38 mouse cellular contexts compared by ENCODE assay signal in genomic region chr15:103484490-103484889, GRCm38 (mm10). TPM values are rescaled to one million over a fixed set of nuclear protein-coding genes. Genes with fewer than 3 reads are reported as not detected.
A peak's percentile ranks its signal among the peaks of the same experiment; 100 is the strongest.
DNase-seq lines count a peak whose midpoint lies in the region; ATAC-seq and TF ChIP-seq lines count a peak whose summit lies in the region.
"Had no signal": no experiment of that assay in that cellular context is flagged by ENCODE, and none has a peak within 500 bp of the region (broad histone marks: within the 10 kb centered on the region; RNA-seq: fewer than 3 reads in every experiment).

No protein-coding gene starts in this region.

- no peak for TF ChIP-seq CTCF in layer of hippocampus, adult 2 months (conservative IDR thresholded peaks at IDR 0.05)

- no peak for DNase-seq in forebrain, embryonic 14.5 days (ENCODE audit: low spot score)
- DNase-seq in layer of hippocampus, adult 2 months (ENCODE audit: low spot score in 2 of 2): no peak
- no peak for DNase-seq in layer of hippocampus, adult 18-20 months (ENCODE audit: low spot score in 2 of 2)
- no peak for DNase-seq in heart, postnatal 36 days
- DNase-seq: adrenal gland, adult 8-10 months; cerebellum, adult 11 months; cerebellum, adult 9-10 months; cerebellum, postnatal 36 days; gastrocnemius, postnatal 14 days; heart, adult 11 months; kidney, adult 18-20 months; kidney, postnatal 36 days; layer of hippocampus, postnatal 36 days; left cerebral cortex, postnatal 4 days; liver, postnatal 0 days; lung, postnatal 36 days; right cerebral cortex, postnatal 14 days; thymus, adult 18-20 months; thymus, postnatal 25 days had no signal

- H3K36me3 ChIP-seq in forebrain, embryonic 12.5 days (replicated peaks): no peaks in the 10 kb centered on the region
- no peaks in the 10 kb centered on the region for H3K36me3 ChIP-seq in forebrain, embryonic 14.5 days (ENCODE audit: control insufficient read depth, insufficient read depth, low read length)
- H3K36me3 ChIP-seq in midbrain, embryonic 13.5 days: no peaks in the 10 kb centered on the region
- H3K36me3 ChIP-seq: embryonic facial prominence, embryonic 12.5 days; heart, embryonic 10.5 days; heart, embryonic 15.5 days; liver, embryonic 12.5 days had no signal

- 0 out of 2 replicates have a peak, but pooled peaks cover 4% of the 10 kb centered on the region for H3K27me3 ChIP-seq in forebrain, embryonic 12.5 days
- H3K27me3 ChIP-seq in forebrain, embryonic 14.5 days (replicated peaks; ENCODE audit: control insufficient read depth, insufficient read depth, low read length): no peaks in the 10 kb centered on the region
- no peaks in the 10 kb centered on the region; the same call in 1 of the 2 replicates for H3K27me3 ChIP-seq in midbrain, embryonic 13.5 days
- H3K27me3 ChIP-seq: embryonic facial prominence, embryonic 12.5 days; heart, embryonic 15.5 days; liver, embryonic 12.5 days had no signal

- intact Hi-C loops in heart, postnatal 36 days (cut with DNase I): no loop called here

- H3K4me2 ChIP-seq in forebrain, embryonic 12.5 days: no peak overlapping the region
- no peak overlapping the region for H3K4me2 ChIP-seq in forebrain, embryonic 14.5 days (ENCODE audit: low read length)
- no peak overlapping the region for H3K4me2 ChIP-seq in midbrain, embryonic 13.5 days (replicated peaks)
- H3K4me2 ChIP-seq: embryonic facial prominence, embryonic 12.5 days; heart, embryonic 15.5 days; liver, embryonic 12.5 days had no signal

- H3K9ac ChIP-seq in forebrain, embryonic 12.5 days: no peak overlapping the region
- H3K9ac ChIP-seq in forebrain, embryonic 14.5 days (ENCODE audit: low read length): no peak overlapping the region; the same call in 1 of the 2 replicates
- no peak overlapping the region for H3K9ac ChIP-seq in midbrain, embryonic 13.5 days (replicated peaks)
- H3K9ac ChIP-seq: embryonic facial prominence, embryonic 12.5 days; heart, embryonic 15.5 days; liver, embryonic 12.5 days; liver, postnatal 0 days had no signal

- no peak for ATAC-seq in forebrain, embryonic 12.5 days (ENCODE audit: low FRiP score)
- ATAC-seq in forebrain, embryonic 14.5 days: no peak
- ATAC-seq in midbrain, embryonic 13.5 days: peak; percentile 53; the same call in 1 of the 2 replicates
- no peak for ATAC-seq in erythroid progenitor cell, adult 5-6 weeks (replicated peaks; ENCODE audit: low FRiP score, poor library complexity, severe bottlenecking)
- ATAC-seq: hindbrain, embryonic 16.5 days; liver, embryonic 12.5 days; liver, postnatal 0 days had no signal

- H3K4me1 ChIP-seq in forebrain, embryonic 12.5 days: peaks cover 9% of the 10 kb centered on the region
- peaks cover 12% of the 10 kb centered on the region; the same call in 1 of the 2 replicates for H3K4me1 ChIP-seq in forebrain, embryonic 14.5 days (ENCODE audit: control insufficient read depth, insufficient read depth, low read length)
- H3K4me1 ChIP-seq in midbrain, embryonic 13.5 days (replicated peaks): peaks cover 28% of the 10 kb centered on the region
- H3K4me1 ChIP-seq: embryonic facial prominence, embryonic 12.5 days; heart, embryonic 10.5 days; liver, embryonic 12.5 days had no signal

- H3K4me3 ChIP-seq in forebrain, embryonic 12.5 days (replicated peaks): no peak overlapping the region
- no peak overlapping the region for H3K4me3 ChIP-seq in forebrain, embryonic 14.5 days (ENCODE audit: low read depth, low read length)
- no peak overlapping the region for H3K4me3 ChIP-seq in layer of hippocampus, adult 2 months
- H3K4me3 ChIP-seq in midbrain, embryonic 13.5 days (replicated peaks): no peak overlapping the region
- H3K4me3 ChIP-seq: embryonic facial prominence, embryonic 12.5 days; heart, embryonic 10.5 days; heart, embryonic 15.5 days; liver, embryonic 12.5 days had no signal

- no peaks in the 10 kb centered on the region for H3K9me3 ChIP-seq in forebrain, embryonic 12.5 days
- H3K9me3 ChIP-seq in forebrain, embryonic 14.5 days (replicated peaks; ENCODE audit: control insufficient read depth, low read length): no peaks in the 10 kb centered on the region
- no peaks in the 10 kb centered on the region for H3K9me3 ChIP-seq in midbrain, embryonic 13.5 days
- H3K9me3 ChIP-seq: embryonic facial prominence, embryonic 12.5 days; G1E; heart, embryonic 10.5 days; heart, embryonic 15.5 days; liver, embryonic 12.5 days had no signal

- 0 out of 2 replicates have a peak overlapping the region, but pooled peaks have one; percentile 13 for H3K27ac ChIP-seq in forebrain, embryonic 12.5 days
- no peak overlapping the region for H3K27ac ChIP-seq in forebrain, embryonic 14.5 days (ENCODE audit: low read depth, low read length)
- H3K27ac ChIP-seq in layer of hippocampus, adult 2 months: peak overlapping the region; percentile 37; the same call in 1 of the 2 replicates
- peak overlapping the region; percentile 73 for H3K27ac ChIP-seq in midbrain, embryonic 13.5 days
- H3K27ac ChIP-seq: embryonic facial prominence, embryonic 12.5 days; heart, embryonic 10.5 days; heart, embryonic 15.5 days; liver, embryonic 12.5 days had no signal

- WGBS in forebrain, embryonic 12.5 days: 65% methylated on average over 2 of the region's 2 CpGs
- 49% methylated on average over 2 of the region's 2 CpGs for WGBS in forebrain, embryonic 14.5 days
- 40% methylated on average over 2 of the region's 2 CpGs for WGBS in midbrain, embryonic 13.5 days

RNA-seq across cellular contexts. Expression of gene Pde1b, which starts 18.3 kb away (rescaled TPM):
- polyA plus RNA-seq in forebrain, embryonic 12.5 days (2016; fragmentation: Nextera tagmentation; extraction: Ambion mirVana): 42.7 and 45.8 TPM in 2 replicates
- polyA plus RNA-seq in forebrain, embryonic 14.5 days (2014; fragmentation: Nextera tagmentation; extraction: Ambion mirVana): 61.1 and 61.5 TPM in 2 replicates
- total RNA-seq in layer of hippocampus, adult 2 months (2021): 100 to 1,000 TPM; 109 to 117 TPM
- 100 to 1,000 TPM; 111 to 112 TPM for total RNA-seq in layer of hippocampus, adult 18-20 months (2021)
- 67.5 and 70.8 TPM in 2 replicates for polyA plus RNA-seq in midbrain, embryonic 13.5 days (2015; fragmentation: Nextera tagmentation; extraction: Ambion mirVana)
- 1.1 and 13.8 TPM in 2 replicates for total RNA-seq in erythroid progenitor cell, adult 5-6 weeks (2015; ENCODE audit: low replicate concordance)
- total RNA-seq in erythroid progenitor cell, adult 5-6 weeks (2017; ENCODE audit: low replicate concordance): 1.2 and 2.2 TPM in 2 replicates
- total RNA-seq in heart, postnatal 36 days (2021): 1 to 10 TPM; 1.2 to 1.5 TPM

RNA-seq across cellular contexts. Expression of gene Nckap1l, which starts 30.9 kb away (rescaled TPM):
- 1.2 and 1.6 TPM in 2 replicates for polyA plus RNA-seq in forebrain, embryonic 12.5 days (2016; fragmentation: Nextera tagmentation; extraction: Ambion mirVana)
- 1.9 and 2.3 TPM in 2 replicates for polyA plus RNA-seq in forebrain, embryonic 14.5 days (2014; fragmentation: Nextera tagmentation; extraction: Ambion mirVana)
- total RNA-seq in layer of hippocampus, adult 2 months (2021): 1 to 10 TPM; 6.9 to 8.7 TPM
- 1 to 10 TPM; 7.4 to 8.8 TPM for total RNA-seq in layer of hippocampus, adult 18-20 months (2021)
- 1.2 and 1.8 TPM in 2 replicates for polyA plus RNA-seq in midbrain, embryonic 13.5 days (2015; fragmentation: Nextera tagmentation; extraction: Ambion mirVana)
- total RNA-seq in erythroid progenitor cell, adult 5-6 weeks (2015; ENCODE audit: low replicate concordance): 22.2 and 30.6 TPM in 2 replicates
- 12.6 and 13.2 TPM in 2 replicates for total RNA-seq in erythroid progenitor cell, adult 5-6 weeks (2017; ENCODE audit: low replicate concordance)
- 1 to 10 TPM; 3.6 to 5.7 TPM for total RNA-seq in heart, postnatal 36 days (2021)

RNA-seq across cellular contexts. Expression of gene Gtsf2, which starts 36.2 kb away (rescaled TPM):
- not detected in 2 replicates for polyA plus RNA-seq in forebrain, embryonic 12.5 days (2016; fragmentation: Nextera tagmentation; extraction: Ambion mirVana)
- not detected in 2 replicates for polyA plus RNA-seq in forebrain, embryonic 14.5 days (2014; fragmentation: Nextera tagmentation; extraction: Ambion mirVana)
- total RNA-seq in layer of hippocampus, adult 2 months (2021): not detected
- not detected for total RNA-seq in layer of hippocampus, adult 18-20 months (2021)
- polyA plus RNA-seq in midbrain, embryonic 13.5 days (2015; fragmentation: Nextera tagmentation; extraction: Ambion mirVana): not detected in 2 replicates
- total RNA-seq in erythroid progenitor cell, adult 5-6 weeks (2015; ENCODE audit: low replicate concordance): not detected in 2 replicates
- not detected in 2 replicates for total RNA-seq in erythroid progenitor cell, adult 5-6 weeks (2017; ENCODE audit: low replicate concordance)
- total RNA-seq in heart, postnatal 36 days (2021): not detected
- total RNA-seq: adrenal gland, adult 8-10 months; adrenal gland, postnatal 4 days; G1E; gastrocnemius, postnatal 14 days; heart, postnatal 25 days; layer of hippocampus, postnatal 36 days; left cerebral cortex, postnatal 4 days; megakaryocyte, adult 5-6 weeks had no signal
- polyA plus RNA-seq: embryonic facial prominence, embryonic 12.5 days; G1E; heart, embryonic 10.5 days; heart, embryonic 15.5 days; intestine, embryonic 14.5 days; kidney, embryonic 16.5 days; limb, embryonic 14.5 days; liver, embryonic 12.5 days; liver, postnatal 0 days; lung, embryonic 16.5 days; neural tube, embryonic 14.5 days; stomach, embryonic 16.5 days had no signal

RNA-seq across cellular contexts. Expression of gene Ppp1r1a, which starts 53.3 kb away (rescaled TPM):
- 55.9 and 57.7 TPM in 2 replicates for polyA plus RNA-seq in forebrain, embryonic 12.5 days (2016; fragmentation: Nextera tagmentation; extraction: Ambion mirVana)
- polyA plus RNA-seq in forebrain, embryonic 14.5 days (2014; fragmentation: Nextera tagmentation; extraction: Ambion mirVana): 99.9 and 107 TPM in 2 replicates
- total RNA-seq in layer of hippocampus, adult 2 months (2021): 100 to 1,000 TPM; 118 to 136 TPM
- 100 to 1,000 TPM; 113 to 123 TPM for total RNA-seq in layer of hippocampus, adult 18-20 months (2021)
- 84.8 and 86.8 TPM in 2 replicates for polyA plus RNA-seq in midbrain, embryonic 13.5 days (2015; fragmentation: Nextera tagmentation; extraction: Ambion mirVana)
- total RNA-seq in erythroid progenitor cell, adult 5-6 weeks (2015; ENCODE audit: low replicate concordance): not detected in 2 replicates
- total RNA-seq in erythroid progenitor cell, adult 5-6 weeks (2017; ENCODE audit: low replicate concordance): not detected in 2 replicates
- total RNA-seq in heart, postnatal 36 days (2021): 10 to 100 TPM in 1 of 2 experiments, 1 to 10 TPM in 1; 9.4 to 10.1 TPM
- total RNA-seq: G1E; megakaryocyte, adult 5-6 weeks; monocyte, adult 5-6 weeks had no signal
- polyA plus RNA-seq: G1E had no signal

RNA-seq across cellular contexts. Expression of gene Gtsf1, which starts 54.2 kb away (rescaled TPM):
- not detected in 2 replicates for polyA plus RNA-seq in forebrain, embryonic 12.5 days (2016; fragmentation: Nextera tagmentation; extraction: Ambion mirVana)
- not detected in 2 replicates for polyA plus RNA-seq in forebrain, embryonic 14.5 days (2014; fragmentation: Nextera tagmentation; extraction: Ambion mirVana)
- total RNA-seq in layer of hippocampus, adult 2 months (2021): not detected
- total RNA-seq in layer of hippocampus, adult 18-20 months (2021): not detected
- not detected in 2 replicates for polyA plus RNA-seq in midbrain, embryonic 13.5 days (2015; fragmentation: Nextera tagmentation; extraction: Ambion mirVana)
- not detected in 2 replicates for total RNA-seq in erythroid progenitor cell, adult 5-6 weeks (2015; ENCODE audit: low replicate concordance)
- total RNA-seq in erythroid progenitor cell, adult 5-6 weeks (2017; ENCODE audit: low replicate concordance): not detected in 2 replicates
- total RNA-seq in heart, postnatal 36 days (2021): not detected
- total RNA-seq: adrenal gland, adult 8-10 months; adrenal gland, postnatal 4 days; G1E; gastrocnemius, postnatal 14 days; heart, postnatal 25 days; layer of hippocampus, postnatal 36 days; left cerebral cortex, postnatal 4 days; monocyte, adult 5-6 weeks had no signal
- polyA plus RNA-seq: embryonic facial prominence, embryonic 12.5 days; G1E; hindbrain, embryonic 16.5 days; intestine, embryonic 14.5 days; liver, embryonic 12.5 days; liver, postnatal 0 days; lung, embryonic 16.5 days; neural tube, embryonic 14.5 days; stomach, embryonic 16.5 days had no signal

Comparison
In these comparisons a context has a peak if more than half of its experiments do, and no peak if none do; other contexts are left out.
1. RNA of gene Pde1b, which starts 18.3 kb away (total RNA-seq): 109 to 117 TPM in layer of hippocampus, adult 2 months and 111 to 112 TPM in layer of hippocampus, adult 18-20 months; 1.1 to 13.8 TPM in erythroid progenitor cell, adult 5-6 weeks and 1.2 to 1.5 TPM in heart, postnatal 36 days; every median in the first group is over 4 times any median in the second.